Mouse (Mus musculus) Muller cell, postnatal 12 days (primary cell): ENCODE measurements around the gene Apln.
A peak's percentile ranks its signal among the peaks of the same experiment; 100 is the strongest.

Experiments used
- DNase-seq: peaks from one replicate; pipeline ENCODE4 v3.0.0-alpha.2; 2015; ENCODE audit errors: inconsistent ontology term

Gene Apln

DNA sequence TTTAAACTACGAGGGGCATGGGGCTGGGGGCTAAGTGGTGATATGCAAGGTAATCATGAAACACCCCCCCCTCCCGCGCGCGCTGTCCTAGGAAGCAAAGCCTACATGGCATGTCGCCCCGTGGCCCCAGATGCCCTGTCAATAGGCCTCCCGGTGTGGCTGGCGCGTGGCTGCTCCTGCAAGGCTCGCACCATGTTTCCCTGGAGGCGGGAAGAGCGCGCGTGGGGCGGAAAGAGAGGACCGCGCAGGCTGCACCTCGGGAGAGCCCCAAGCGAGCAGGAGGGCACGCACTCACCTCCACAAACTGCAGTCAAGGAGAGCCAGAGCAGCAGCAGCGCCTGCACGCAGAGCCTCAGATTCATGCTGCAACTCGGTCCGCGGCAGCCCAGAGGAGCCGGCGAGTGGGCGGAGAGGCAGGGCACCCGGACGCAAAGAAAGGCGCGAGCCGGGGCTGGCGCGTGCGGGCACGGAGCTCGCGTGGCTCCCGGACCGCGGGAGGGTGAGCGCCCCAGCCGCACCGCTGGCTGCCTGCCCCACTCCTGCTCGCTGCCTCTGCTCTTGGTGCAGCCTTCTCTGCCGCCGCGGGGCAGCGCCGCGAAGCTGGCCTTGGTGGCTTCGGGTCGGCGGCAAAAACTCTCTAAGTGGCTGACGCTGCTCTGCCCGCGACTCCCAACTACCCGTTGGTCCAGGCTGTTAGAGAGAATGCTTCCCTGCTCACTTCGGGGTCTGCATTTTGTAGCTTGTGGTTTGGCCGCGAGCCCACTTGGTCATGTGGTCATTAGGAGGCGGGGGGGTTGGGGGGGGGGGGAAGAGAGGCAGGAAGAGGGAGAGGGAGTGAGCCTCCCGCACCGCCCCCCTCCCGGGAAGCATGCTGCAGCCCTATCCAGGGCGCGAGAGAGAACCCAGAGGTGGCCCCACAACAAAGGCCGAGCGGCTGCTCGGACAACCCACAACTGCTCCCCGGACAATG, at the start of gene Apln:
Apln (minus strand) TSS at position 710 of the 970 bp plus-strand sequence.
- DNase-seq = peak; percentile 60

DNA sequence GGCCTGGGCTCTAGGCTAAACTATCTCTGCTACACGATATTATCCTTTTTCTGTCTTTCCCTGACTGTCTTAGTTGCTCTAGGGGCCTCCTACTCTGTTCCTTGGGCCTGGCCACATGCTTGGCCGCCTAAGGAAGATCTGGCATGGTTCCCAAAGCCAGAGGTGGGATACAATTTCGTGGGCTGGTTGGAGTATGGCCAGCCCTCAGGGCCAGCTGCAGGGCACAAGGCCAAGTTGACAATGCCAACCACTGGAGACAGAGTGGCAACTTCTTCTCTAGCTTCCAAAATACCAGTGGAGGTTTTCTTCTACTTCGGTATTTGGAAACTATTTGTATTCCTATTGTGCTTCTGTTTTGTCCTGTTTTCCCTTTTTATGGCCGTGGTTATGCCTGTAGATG, 47.7 kb upstream of the Apln start:
- peak; percentile 17 for DNase-seq

DNA sequence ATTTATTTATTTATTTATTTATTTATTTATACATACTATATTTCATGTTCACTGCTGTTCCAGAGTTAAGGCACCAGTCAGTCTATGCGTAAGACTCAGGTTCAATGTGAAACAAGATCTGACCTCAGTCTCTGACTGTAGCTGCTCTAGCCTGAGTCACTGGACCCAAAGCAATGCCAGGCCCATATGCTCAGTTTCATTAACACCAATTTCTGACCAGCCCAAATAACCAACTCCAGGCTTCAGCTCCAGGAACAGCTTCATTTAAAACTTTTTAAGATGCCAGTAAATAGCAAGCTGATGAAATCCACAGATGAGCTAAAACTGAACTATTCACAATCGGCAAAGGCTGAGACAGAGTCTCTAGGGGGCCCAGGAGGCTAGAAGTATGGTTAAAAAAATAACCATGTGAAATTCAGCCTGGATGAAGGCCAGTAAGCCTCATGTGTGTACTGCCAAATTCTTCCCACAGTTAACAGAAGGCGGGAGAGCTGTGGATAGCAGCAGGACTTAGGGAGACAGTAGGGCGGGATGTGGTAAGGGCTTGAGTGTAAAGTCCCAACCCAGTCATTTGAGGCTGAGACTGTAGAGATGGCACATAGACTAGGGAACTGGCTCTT, 42.3 kb upstream of the Apln start:
- no peak for DNase-seq

DNA sequence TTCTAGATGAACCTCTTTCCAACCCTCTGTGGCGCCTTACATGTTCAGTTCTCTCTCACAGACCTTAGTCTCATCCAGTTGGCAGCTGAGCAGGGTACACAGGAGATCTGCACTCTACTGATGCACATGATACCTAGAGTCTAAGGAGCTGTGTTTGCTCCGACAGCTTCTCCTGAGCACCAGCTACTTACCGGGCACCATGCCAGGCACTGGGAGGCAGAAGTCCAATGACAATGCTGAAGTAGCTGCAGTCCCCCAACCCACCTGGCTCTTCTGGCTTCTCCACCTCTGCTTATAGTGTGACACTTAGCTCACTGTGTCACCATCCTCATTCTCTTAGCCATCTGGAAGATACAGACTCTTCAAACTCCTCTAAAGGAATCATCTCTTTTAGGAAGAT, 40.0 kb upstream of the Apln start:
- no peak for DNase-seq

DNA sequence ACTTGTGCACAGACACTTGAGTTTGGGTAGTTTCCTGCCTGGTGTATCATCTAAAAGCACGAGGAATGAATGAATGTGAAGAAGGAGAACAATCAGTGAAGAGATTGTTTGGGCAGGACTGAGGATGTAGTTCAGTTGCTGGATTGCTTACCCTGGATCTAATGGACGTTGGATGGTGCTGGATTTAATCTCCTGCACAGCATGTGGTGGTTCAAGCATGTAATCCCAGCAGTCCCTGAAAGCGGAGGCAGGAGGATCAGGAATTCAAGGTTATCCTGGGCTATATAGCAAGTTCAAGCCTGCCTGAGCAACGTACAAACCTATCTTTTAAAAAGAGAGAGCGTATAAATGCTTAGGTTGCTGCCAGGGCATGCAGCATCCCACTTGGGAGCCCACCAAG, 37.7 kb upstream of the Apln start:
- DNase-seq = no peak

DNA sequence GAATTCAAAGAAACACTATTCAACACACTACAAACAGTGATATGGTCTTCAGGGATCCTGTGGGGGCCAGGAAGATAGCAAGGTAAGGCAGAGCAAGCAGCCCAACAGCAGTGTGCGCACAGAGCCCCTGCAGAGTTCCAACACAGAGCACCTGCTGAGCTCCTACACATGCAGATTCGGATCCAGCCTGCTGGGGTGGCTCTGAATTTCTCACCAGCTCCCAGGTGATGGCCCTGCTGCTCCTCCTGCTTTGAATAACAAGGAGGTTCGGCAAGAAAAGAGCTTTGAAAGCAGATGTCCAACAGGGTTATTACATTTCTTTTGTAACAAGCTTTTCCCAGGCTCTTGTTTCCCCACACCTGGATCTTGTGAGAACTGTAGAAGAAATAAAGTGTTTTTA, 37.3 kb upstream of the Apln start:
- DNase-seq = no peak

DNA sequence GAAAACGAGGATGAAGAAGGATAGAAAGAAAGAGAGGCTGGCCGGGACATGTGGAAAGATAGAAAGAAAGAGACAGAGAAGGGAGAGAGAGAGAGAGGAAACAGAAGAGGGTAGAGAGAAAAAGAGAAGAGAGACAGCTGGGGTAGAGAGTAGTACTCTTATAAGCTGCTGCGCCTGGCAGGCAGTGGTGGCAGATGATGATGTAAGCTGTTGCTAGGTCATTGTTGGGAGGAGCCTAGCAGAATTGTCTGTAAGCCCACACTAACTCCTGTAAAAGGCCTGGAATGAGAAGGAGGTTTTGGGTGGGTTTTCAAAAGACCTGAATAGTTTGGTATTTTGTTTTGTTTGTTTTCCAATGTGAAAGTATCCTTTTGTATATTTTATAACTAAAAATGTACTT, 32.2 kb upstream of the Apln start:
- no peak for DNase-seq

DNA sequence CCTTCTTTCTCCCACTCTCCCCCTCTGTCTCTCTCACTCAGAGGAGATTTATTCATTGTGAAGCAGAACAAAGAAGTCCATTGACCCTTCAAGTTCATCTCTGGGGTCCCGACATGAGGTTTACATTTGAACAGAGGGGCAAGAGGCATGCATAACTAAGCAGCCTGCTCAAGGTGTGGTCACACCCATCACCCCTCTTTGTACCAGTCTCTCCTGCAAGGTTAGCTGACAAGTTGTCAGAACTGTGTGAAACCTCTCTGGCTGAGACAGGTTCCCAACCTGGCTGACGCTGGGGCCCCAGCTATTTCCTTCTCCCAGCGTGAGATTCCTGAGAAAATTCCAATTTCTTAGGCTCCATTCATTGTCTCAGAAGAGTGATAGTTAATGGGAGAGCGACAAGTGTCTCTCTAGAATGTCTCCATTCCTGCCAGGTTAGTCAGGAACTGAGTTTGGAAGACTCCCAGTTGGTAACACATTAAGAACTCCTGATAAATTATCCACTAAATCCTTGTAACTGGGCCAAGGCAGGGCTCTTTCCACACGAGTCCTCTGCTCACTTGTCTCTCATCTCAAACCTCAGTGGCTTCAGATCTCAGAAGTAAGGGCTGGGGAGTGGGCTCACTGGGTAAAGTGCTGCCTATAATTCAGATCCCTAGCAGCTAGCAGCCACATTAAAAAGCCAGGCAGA, 29.7 kb upstream of the Apln start:
- DNase-seq = no peak

DNA sequence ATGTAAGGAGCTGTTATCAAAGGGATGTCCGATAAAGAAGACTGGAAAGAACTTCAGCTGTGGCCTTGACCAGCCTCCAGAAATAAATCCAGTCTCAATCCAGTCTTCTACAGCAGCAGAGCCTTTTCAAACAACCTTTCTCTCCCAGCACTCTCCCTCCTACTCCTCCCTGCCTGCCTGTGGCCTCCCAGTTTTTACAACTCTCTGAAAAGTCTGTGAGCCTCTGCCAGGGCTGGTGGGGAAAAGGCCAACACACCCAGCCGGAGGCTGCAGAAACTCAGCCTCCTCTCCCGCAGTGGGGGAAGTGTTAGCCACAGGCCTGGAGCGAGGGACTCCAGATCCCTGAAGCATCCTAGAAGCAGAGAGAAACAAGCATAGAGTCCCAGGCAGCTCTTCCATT, 27.8 kb upstream of the Apln start:
- no peak for DNase-seq

DNA sequence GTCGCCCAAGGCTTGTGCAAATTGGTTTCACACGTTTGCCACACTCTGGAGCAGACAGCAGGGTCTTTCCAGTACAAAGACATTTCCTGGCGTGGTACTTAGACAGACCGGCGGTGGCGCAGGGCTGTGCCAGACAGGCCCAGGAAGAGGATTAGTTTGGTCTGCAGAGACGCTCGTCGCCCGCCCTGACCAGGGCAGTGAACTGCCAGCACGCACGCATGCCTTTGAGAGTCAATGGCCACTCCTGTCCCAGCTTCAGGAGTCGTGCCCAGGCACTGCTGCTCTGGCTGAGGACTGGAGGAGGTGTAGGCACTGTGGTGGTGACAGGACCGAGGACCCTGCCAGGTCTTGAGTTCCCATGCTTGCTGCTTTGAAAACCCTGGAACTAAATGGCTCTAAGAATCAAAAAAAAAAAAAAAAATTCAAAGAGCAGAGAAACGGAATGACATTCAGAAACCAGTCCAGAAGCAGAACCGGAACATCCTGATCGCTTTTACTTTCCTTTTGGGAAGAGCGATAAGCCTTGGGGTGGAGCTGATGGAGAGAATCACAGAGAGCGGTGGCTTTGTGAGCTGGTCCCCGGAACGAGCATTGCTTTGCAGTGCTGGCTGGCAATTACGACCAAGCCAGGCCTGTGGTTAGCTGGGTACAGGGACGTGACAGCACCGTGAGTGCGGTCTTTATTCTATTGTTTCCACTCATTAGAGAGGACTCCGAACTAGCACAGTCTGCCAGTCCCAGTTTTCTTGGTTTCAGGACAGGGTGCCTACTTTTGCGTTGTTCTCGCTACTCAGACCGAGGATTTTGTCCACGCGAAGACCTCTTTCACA, 19.7 kb upstream of the Apln start:
- peak; percentile 54 for DNase-seq

DNA sequence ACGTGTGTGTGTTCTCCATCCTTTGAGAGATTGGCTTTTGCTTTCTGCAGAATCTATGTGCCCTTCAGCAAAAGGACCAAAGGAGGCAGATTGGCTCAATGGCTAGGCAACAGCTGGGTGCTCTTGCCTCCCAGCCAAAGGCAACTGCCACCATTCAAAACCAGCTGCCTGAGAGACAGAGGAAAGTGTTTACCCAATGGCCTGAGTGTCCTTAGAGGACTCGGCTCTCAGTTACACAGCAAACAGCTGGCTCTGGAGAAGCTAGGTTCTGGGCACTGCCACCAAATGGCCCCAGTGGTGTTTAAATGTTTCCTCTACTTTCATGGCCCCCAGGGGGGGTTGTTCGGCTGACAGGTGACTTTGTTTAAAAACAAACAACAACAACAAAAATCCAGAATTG, 19.1 kb upstream of the Apln start:
- DNase-seq = no peak

DNA sequence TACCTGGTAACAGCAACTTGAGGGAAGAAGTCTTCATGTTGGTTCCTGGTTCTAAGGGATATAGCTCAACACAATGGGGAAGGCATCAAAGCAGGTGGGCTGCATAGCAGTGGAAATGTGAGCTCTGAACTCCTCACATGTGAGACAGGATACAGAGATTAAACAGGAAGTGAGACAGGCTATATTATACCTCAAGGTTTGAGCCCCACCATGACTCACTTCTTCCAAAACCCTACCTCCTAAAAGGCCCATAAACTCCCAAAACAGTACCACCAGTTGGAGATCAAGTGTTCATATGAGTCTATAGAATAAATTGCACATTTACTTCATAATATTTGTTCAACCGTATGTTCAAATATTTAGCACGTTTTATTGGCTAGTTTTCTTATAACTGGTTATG, 11.7 kb upstream of the Apln start:
- DNase-seq = no peak

DNA sequence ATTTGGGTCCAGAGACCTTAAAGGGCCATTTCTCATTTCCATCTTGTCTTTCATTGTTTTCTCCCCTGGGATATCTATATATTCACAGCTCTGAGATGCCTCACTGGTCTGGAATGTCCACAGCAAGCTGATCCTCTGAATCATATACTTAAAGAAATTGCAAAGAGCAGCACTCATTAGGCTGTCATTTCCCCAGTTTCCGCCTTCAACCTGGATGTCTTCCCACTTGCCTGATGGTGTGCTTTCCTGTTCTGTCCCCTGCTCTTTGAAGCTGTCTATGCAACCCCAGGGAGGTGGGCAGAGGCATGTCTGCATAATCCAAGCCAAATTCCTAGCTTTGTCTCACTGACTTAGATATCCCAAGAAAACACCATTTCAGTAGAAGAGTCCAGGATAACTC, 9.6 kb upstream of the Apln start:
- peak; percentile 32 for DNase-seq

DNA sequence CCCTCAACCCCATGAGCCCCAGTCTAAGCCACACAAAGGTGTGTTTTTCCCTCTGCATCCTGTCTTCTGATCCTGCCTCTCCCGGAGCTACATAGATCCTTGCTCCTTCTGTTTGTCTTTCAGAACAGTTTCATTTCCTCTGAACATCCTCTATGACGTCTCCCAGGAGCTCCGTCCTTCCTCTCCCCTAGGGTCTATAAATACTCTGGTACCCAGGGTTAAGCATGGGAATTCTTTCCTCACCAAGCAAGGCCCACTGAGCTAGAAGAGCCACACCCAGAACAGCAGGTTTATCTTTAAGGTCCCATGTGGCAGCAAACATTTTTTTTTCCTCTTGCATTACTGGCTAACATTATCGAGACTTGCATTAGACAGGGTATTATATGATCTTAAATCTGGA, 8.1 kb upstream of the Apln start:
- DNase-seq = no peak

DNA sequence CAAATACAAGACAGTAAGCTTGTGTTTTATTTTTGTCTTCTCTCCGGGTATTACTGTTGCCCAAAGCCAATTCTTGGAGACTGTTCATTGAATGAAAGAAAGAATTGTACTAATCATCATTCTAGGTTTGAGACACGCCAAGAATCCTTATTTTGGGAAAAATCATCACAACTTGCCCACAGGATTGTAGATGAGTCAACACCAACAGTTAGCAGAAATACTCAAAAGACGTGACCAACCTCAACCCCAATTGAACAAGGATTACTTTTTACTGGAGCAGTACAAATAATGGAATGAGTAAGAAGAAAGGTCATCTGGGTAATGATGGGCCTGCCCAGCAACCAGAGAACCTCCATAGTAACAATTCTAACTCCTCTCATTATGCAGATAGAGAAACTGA, 5.7 kb upstream of the Apln start:
- peak; percentile 30 for DNase-seq

DNA sequence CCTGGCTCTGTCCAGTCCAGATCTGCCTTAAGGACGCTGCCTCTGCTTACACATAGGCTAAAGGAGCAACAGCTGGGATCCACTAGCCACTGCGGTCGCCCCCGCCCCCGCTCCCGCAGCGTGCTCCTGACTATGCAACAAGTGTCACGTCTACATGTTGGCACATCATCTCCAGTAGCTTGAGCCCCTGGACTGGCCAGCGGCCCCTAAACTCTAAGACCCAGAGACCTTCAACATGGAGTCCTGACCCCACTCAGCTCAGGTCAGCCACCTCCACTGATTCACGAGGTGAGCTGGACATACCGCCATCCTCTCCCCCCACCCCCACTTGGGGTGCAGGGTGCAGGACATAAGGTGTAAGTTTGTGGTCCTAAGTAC, 898 bp downstream of the Apln start:
- peak; percentile 25 for DNase-seq

DNA sequence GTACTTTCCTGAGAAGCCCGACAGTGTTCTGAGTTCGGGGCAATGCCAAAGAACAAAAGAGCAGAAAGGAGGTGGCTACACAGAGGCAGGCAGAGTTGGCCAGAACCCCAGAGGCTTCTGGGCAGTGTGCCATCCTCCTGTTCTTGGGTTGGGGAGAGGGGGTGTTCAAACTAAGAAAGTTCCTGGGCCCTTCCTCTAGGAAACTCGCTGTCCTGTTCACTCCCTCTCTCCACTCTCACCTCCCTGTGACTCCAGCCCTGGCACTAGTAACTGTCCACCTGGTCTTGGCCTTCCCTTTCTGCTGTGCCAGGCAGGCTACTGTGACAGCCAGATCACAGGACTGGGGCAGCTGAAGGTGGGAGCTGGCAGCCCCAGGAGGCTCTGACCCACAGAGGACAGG, 1.6 kb downstream of the Apln start:
- peak; percentile 29 for DNase-seq

DNA sequence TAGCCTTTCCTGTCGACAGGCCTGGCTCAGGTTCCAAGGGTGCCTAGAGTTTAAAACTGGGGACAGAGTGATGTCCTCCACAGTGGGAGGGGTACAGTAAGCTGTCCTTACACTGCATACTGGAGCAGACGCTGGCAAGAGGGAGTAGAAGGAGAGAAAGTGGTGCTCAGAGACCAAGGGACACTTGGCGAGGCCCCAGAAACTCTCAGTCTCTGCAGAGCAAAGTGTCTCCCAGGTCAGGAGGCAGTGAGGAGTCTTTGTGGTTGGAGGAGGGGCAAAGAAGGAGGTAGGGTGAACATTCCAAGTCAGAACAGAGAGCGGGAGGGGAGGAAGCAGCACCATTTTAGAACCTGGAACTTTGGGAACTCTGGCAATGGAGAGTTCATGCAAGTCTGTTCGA, 2.8 kb downstream of the Apln start:
- DNase-seq = no peak

DNA sequence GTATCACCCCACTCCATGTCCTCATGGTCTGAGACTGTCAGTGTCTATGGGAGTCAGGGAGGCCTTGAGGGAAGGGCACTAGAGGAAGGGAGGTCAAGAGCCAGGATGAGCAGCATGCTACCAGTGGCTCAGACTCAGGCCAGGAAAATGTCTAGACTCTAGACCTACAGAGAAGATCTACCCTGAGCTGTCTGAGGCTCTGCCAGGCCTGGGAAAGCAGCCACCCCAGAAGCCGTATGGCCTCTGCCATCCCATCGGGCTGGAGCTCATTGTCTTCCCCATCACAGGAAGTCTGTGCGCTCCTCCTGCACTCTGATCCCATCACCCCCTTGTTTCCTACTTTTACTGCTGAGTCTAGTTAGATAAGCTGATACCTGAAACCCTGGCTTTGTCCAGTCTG, 4.1 kb downstream of the Apln start:
- no peak for DNase-seq

DNA sequence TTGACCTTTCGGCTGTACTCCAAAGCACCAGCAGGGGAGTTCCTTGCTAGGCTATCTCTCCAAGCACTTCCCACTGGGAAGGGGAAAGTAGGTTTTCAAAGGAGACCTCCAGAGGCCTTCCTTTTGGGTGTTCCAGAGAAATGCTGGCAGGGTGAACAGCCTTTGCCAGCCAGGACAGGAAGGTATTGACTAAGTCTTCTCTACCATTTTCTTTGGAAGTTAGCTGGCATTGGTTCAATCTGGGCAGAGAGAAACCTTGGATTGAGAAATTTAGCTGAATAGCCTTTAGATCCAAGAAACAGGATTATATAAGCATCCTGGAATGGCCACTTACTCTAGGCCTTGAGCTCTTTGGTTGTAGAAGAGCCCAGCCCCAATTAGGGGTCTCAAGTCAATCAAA, 11.8 kb downstream of the Apln start:
- DNase-seq = no peak

DNA sequence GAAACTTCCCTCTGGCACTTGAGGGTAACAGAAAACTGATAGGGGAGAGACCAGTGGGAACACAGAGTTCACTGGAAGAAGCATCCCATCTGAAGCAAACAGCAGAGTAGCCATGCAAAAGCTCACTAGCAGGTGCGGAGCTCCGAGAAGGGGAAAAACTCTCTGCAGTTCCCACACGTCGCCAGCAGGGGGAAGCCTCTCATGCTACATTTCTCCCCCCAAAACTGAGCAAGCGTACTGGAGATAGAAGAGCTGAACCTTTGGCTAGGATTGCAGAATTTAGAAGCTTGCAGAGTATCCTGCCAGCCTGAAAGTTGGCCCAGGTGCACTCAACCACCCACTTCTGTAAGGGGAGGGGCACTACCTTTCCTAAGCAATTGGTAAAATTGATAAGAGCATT, 14.7 kb downstream of the Apln start:
- DNase-seq = peak; percentile 43

DNA sequence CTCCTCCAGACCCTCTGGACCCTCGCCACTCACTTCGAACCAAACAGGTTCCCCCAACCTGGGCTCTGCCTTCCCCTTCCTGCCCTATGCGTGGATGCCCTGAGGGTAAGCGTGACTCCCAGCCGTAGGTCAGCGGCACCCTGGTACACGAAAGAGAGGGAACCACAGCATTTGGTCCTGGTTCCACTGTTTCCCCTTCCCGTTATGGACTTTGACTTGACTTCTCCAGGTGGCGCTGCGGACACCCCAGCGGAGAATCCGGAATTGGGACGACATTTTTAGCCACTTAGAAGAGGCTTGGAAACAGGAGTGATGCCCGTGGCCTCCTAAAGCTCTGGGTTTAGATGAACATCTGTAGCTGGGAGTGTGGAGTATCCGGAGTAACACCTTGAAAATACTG, 15.3 kb downstream of the Apln start:
- DNase-seq = no peak
